Mouse (Mus musculus) cerebellum, postnatal 10 days (tissue): ENCODE measurements at regions not wholly inside any gene's neighbourhood (a gene's known extent, or its start where the extent isn't known, plus 50 kb on each side); places are given as distances from the start of the nearest gene placed in this dataset.

Source experiments
- DNase-seq, 2 experiments: peaks; one replicate each; pipeline ENCODE4 v3.0.0; 2021; ENCODE audit warnings: mixed read lengths in 2 of 2

DNA sequence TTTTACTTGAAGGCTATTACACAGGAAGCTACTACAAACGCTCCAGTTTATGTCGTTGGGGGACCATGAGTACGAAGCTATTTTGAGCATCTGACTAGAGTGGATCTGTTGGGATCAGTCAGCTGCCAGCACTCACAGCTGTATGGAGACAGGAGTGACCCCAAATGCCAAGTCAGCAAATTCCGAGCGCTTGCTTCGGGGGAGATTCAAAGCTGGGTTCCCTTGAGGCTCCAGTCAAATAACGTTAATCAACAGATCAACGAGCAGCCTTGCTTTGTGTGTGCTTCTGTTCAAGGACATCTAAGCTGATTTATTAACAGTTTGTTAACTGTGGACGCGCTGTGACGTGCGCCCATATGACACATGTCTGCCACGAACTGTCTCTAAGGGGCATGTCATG is 349.5 kb downstream of the Ajap1 start:
- no peak for DNase-seq

DNA sequence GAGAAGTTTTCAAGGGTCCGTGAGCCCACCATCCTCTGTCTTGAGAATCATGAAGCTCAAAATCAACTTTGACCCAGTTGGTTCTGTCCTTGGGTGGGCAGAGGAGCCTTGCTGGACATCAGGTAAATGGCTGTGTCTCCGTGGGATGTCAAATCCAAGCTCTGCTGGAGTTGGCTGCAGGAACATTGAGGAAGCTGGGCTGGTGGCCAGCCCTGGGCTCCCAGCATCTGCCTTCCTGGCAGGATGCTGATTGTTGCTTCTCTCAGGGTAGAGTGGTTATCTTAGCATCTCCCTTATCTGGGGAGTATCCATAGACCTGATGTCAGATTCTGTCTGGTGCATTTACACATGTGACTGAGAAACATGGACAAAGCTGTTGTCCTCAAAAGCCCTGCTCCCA is 353.3 kb downstream of the Ajap1 start:
- DNase-seq = peak; percentile 79 to 86

DNA sequence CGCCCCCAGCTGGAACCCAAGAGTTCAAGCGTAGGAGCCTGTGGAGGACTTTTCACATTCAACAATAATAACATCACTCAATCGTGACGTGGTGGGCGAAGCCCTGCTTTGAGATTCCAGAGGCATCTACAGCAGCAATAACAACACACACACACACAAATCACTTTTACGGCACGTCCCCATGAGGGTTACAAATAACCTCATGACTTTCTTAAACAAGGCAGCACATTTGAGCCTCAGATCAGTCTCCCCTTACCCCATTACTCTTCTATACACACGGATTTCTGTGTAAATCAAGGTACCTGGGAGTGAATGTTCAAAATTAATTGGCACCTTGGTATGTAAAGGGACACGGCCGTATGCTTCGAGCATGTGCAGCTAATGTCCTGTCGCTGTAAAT is 354.4 kb downstream of the Ajap1 start:
- DNase-seq = no peak

DNA sequence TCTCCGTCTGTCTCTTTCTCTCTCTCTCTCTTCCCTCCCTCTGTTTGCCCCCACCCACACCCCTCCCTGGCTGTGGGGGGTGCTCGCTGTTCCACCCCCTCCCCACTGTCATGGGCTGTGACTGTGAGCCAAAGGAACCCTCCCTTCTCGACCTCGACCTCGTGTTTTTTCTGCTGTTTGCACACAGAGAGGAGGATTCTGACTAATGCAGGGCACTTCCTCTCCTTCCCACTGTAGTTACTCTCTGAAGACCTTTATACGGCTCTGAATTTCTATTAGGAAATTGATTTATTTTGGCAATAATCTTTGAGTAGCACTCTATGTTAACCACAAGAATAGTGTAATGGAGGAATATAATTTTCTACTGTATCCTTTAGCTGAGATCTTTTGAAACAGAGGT is 362.1 kb downstream of the Ajap1 start:
- DNase-seq = no peak

DNA sequence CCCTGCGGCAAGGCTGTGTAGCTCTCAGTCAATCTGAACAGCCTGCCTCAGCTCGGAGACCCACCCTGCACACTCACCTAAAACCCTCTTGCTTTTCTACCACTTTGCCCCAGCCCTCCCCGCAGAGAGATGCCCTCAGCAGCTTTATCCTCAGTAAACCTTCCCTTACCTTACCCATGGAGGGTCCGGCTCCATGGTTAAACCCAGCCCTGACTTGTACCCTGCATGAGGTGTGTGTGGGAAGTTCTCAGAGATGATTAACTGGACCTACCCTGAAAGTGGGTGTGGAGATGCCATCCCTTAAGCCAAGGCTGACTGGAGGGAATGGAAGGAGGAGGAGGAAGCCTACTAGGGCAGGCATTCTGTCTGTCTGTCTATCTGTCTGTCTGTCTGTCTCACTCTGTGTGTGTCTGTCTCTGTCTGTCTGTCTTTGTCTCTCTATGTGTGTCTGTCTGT is 362.9 kb downstream of the Ajap1 start:
- DNase-seq = no peak

DNA sequence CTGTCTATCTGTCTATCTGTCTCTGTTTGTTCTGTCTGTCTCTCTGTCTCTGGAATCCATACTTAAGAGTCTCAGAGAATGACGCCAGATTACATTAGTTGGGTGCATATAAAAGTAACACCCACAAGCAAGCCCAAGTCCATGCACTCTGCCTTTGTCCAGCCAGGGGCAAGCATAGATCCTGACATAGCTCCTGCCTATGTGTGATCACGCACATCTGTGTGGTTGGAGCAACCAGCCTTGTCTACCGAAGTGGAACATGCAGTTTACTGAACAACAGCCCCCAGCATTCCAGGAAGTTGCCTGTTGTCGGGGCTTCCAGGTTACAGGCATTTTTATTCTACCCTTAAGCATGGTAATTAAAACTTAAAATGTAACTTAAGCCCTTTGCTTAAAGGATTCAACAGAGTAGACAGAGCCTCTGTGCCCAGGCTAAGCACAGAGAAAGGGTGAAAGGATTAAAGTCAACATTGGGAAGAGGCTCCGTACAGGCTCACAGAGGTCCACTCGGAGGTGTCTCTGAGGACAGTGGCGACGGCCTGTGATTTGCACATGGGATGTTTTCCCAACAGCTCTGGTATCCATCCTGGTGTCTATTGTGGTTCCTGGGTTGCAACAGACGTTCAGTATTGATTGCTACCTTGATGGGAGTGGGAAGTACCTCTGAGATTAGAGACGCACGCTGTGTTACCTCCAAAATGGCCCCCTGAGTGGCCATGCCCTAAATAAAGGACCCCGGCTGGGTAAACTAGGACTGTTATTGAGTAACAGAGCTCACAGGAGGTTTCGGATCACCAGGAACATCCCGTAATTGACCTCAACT is 363.6 kb downstream of the Ajap1 start:
- DNase-seq = no peak

DNA sequence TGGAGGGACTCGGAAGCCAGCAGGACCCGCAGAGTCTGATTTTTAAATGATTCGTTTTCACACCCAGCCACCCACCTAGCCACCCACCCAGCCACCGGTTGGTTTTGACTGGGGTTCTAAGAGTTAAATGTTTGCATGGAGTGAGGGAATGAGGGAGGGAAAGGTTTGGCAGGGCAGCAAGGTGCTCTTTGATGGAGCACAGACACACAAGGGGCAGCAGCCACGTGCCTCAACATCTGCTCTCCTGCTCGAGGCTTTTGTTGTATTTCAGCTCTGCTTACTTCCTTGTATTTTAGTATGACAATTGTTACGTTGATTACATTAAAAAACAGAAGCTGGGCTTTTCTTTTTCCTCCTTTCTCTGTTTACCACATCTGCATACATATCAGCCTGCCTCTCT is 367.6 kb downstream of the Ajap1 start:
- DNase-seq = no peak

DNA sequence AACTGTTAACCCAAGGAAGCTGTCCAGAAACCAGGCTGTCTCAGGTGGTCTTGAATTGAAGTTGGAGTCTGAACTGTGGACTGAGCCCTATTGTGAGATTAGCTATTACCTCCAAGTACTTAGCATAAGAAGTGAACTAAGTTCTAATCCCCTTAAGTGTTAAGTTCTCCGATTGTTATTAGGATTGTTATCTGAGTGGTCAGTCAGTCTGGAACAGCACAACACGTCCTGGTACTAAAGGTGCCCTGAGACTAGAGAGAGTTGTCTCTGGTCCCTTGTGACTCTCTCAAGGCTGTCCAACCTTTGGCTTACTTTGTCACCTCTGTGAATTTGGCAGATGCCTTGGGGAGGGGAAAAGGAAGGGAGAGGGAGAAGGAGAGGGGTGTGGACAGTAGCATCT is 369.0 kb downstream of the Ajap1 start:
- no peak for DNase-seq

DNA sequence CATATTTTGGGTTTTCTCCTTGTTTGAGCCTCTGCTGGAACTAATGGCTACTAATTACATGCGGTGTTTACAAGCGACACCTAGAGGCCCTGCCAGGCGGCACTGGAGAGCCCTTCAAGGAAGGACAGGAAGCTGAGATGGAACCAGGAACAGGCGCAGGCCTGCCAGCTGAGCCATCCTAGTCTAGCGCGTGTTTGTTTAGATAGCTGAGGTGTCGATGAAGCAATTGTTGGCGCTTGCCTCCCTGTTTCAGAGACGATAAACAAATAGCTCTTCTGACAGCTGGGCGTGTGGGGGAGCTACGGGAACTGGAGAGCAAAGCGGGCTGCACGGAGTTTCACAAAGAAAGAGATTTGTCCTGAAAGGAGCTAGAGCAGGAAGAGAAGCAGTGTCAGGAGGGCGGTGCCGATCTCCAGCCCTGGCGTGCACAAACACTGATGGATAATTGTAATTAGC is 372.3 kb downstream of the Ajap1 start:
- peak; percentile 47 to 59 for DNase-seq

DNA sequence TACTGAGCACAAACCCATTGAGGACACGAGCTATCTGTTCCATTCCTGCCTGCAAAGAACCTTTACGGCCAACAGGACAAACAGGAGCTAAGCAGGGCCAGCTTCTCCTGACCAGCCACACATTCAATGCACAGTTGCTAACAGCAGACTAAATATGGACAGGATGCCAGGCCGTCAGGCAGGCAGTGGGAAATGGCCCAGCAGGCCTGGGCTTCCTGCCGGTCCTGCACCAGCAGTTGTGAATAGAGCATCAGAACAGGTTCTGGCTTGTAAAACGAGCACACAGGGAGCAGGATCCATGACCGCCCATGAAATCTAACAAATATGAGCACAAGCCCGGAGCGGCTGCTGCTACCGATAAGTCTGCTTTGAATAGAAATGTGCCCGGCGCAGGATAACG is 384.0 kb downstream of the Ajap1 start:
- peak; percentile 66 to 76 for DNase-seq

DNA sequence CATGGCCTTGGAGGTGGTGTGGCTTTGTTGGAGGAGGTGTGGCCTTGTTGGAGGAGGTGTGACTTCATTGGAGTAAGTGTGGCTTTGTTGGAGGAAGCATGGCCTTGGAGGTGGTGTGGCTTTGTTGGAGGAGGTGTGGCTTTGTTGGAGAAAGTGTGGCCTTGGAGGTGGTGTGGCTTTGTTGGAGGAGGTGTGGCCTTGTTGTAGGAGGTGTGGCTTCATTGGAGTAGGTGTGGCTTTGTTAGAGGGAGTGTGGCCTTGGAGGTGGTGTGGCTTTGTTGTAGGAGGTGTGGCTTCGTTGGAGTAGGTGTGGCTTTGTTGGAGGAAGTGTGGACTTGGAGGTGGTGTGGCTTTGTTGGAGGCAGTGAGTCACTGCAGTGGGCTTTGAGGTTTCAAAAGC is 385.0 kb downstream of the Ajap1 start:
- no peak for DNase-seq

DNA sequence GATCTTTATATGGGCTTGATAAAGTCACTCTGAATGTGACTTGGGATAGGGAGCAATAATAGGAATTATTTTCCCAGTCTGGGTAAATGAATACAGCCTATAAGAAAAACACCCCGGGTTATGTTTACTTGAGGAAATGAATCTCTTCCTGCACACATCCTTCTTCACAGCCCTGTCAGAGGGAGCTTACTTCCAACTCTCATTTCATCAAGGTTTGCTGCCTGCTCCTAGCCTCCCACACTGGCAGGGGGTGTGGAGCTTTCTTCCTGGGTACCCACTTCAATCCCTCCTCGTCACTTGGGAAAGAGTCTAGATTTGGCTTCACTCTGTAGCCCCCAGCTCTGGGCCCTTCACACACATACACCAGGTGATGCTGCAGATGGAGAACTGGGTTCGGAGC is 389.5 kb downstream of the Ajap1 start:
- DNase-seq = no peak

DNA sequence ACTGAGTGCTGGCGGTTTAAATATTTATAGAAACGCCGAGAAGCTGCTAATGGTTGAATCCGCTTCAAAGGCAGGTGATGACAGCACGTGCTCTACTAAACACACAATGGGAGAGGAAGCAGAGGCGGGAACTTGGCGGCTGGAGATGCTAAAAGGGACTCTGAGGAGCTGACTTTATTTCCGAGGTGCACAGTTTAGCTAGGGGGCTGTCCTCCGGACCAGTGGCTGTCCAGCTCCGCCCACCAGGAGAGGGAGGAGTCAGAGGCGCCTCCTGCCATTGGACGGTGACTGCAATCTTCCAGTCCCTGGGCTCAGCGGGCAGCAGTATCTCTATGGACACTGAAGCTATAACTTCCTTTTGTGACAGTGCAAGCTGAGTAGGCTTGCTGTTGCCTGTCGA is 400.4 kb downstream of the Ajap1 start:
- DNase-seq = peak; percentile 26 to 29

DNA sequence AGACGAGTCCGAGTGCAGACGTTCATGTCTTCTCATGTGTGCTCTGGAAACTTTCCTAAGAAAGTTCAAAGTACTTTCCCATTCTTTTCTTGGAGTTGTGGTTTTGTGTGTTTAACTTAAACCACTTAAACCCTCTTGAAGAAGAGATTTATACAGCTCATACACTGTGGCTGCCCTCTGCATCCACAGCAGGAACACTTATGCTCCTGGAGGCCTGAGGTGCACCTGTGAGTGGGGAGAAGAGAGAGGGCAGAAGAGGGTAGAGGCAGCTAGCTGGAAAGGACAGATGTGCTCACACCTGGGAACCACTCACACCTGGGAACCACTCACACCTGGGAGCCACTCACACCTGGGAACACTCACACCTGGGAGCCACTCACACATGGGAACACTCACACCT is 408.0 kb downstream of the Ajap1 start:
- DNase-seq = no peak

DNA sequence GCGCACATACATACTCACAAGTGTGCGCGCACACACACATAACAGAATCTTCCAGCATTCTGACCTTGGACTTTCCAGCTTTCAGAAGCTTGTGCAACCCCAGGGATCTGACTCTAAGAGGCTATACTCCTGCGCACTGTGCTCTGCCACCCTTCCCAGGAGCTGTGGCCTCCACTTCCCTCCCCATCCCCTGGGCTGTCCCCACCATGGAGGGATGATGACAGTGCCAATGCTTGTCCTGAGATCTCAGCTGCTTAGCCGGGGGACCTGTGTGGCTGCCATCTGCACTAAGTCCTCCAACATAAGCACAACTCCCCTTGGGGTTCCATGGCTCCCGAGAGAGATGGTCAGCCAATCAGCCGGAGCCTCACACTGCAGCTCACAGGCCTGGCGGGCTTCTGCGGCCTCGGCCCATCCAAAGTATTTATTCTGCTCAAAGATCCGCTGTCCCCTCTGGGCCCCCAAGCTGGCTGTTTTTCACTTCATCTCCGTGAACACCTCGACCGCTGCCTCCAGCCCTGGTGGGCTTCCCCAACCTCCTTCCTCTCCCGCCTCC is 412.3 kb downstream of the Ajap1 start:
- DNase-seq = peak; percentile 26 to 57

DNA sequence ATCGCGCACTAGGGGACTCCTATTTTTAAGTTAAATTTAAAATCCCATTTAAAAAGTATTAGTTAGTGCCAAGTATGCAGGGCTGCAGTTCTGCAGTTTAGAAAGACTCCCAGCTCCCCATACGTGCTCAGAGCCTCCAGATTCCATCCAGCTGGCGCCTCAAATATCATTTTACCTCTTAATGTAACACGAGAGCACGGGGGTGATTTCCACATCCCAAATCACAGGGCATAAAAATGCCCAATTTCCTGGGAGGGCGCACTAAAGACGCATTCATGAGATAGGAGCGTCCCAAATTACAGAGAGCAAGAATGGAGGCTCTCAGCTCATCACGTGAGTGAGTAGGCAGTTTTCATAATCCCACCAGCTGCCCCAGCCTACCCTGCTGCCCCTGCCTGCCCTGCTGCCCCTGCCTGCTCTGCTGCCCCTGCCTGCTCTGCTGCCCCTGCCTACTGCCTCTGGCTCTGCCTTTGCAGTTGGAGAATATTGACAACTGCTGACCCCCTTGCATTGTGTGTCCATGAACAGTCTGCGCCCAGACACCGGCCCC is 414.1 kb downstream of the Ajap1 start:
- no peak for DNase-seq

DNA sequence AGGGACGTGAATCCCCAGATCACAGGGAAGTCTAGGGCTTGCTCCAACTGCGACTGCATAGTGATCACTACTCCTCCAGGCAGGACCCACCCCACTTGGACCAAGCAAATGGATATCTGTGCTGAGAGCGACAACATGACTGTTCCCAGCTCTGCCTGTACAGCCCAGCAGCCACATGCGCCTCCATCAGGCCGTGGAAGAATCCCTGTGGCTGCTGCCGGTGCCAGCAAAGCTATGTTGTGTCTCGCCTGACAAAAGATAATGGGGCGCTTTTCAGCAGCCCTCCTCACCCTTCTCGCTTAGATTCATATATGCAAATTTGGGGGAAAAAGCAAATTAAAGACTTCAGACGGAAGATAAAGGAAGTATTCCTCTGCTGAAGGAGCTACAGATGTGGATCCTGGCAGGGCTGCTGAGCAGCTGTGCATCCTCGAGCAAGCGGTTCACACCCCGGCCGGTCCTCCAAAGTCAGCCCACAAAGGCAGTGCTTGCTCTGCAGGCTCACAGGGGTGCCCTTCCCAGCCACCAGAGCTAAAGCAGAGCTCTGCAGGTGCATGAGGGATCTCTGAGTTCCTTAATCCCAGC is 418.5 kb downstream of the Ajap1 start:
- DNase-seq = no peak

DNA sequence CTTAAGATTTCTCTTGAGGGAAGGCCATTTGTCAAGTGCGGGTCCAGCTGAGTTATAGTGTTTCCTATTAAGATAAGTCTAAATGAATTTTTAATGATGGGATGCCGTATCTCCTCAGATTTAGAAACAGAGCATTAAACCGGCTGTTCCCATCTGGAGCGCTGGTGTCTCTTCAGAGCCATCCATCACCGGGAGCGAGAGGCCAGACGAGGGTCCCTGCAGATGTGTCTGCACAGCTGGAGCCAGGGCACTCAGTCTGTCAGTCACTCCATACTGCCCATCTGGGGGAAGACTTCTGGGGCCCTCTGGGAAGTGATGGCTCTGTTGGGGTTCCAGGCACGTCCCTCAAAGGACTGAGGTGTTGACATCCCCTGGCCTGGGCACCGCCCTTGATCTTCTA is 419.2 kb downstream of the Ajap1 start:
- no peak for DNase-seq

DNA sequence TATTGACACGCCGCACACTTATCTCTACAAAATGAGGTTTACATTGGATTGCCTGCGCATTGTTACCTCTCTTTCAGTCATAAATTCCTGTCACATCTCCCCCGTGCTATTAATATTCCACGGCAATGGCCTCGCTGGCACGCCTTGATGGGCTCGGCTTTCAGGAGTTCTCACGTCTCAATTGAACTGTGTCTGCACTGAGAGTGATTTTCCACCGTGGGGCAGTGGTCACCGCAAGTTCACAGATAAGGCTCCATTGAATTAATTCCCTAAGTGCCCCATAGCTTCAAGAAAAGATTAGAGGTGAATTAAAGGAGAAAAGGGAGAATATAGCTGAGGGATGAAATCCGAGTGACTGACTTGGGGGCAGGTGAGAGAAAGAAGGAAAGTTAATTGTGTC is 424.5 kb downstream of the Ajap1 start:
- DNase-seq = peak; percentile 29 to 32

DNA sequence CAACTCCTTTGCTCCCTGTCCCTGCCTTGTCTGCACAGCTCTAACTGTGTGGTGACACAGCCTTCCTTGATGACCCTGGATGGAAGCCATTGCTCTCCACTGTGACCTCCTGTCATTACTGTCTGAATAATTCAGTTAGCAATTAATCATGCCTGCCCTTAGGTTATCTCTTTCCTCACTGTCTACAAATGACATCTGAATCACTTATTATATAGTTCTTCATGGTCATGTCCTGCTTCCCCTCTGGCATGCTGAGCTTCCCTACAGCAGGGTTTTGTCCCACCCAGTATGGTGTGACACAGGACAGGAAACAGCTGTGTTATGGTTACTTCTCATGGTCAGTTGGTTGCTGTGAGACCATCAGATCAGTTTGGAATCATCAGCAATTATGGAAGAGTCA is 458.9 kb downstream of the Ajap1 start:
- no peak for DNase-seq

DNA sequence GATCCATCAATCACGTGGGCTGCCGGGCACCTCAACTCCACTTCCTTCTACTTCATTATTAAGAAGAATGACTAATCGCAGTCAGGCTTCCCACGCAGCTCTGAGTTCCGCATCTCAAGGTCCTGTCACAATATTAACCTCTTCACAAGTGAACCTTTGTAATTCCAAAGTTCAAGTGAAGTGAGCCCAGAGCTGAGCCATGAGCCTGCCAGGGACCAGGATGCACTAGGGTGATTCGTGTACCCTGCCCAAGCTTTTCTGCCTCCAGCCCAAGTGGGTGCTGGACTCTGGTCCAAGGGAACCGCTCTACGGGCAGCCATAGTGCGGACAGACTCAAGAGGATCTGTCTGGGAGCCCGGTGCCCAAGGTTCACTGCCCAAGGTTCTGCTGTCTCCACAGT is 463.4 kb downstream of the Ajap1 start:
- no peak for DNase-seq

DNA sequence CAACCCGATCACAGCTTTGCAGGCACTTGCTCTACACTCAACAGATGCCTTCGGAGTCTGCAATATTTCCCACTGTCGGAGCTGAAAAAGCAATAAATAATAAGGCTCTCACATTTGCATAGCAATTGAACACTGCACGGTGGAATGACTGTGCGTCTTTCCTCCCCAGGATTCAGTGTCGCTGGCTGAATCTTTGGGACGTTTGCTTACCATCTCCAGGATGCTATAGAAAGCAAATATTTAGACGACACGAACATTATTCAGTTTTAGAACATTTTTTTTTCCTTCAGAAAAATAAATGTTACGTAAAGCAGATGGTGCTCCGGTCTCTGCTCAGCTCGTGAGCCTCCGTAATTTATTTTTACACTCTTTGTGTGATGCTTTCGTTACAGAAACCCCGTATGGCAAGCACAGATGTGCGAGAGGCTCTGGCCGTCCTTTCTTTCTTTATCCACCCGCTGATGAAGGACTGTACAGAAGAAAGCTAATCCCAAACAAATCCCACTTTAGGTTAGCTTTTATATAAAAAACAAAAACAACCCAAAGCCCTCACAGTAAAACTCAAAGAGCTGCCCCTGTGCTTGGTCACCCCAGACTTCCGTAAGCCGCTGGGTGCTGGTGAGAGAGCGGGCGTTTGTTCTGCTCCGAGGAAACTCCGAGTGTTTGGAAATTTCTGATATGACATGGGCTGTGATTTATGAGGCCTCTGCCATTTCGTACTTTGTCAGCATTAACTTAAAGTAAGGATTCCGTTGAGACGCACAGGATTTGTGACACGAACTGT is 464.3 kb downstream of the Ajap1 start:
- DNase-seq = no peak

DNA sequence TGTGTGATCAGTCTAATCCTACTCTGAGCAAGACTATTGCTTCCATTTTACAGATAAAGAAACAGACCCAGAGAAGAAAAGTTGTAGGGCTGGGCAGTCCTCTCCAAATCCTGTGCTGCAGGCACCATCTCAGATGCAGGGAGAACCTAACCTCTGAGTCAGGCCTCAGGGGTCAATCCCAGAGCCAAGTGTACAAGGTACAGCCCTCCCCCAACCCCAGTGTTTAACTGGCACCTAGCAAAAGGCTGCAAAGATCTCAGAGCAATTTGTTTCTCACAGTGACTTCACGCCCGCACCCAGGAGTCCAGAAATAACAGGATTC is 464.8 kb downstream of the Ajap1 start:
- DNase-seq = no peak
